Mouse (Mus musculus): ENCODE measurements around the gene Kirrel3. TPM values are rescaled to one million over a fixed set of nuclear protein-coding genes. Genes with fewer than 3 reads are reported as not detected.

Gene Kirrel3
- total and polyA plus RNA-seq, 3 experiments, result 0.98 TPM; not detected in 2

DNA sequence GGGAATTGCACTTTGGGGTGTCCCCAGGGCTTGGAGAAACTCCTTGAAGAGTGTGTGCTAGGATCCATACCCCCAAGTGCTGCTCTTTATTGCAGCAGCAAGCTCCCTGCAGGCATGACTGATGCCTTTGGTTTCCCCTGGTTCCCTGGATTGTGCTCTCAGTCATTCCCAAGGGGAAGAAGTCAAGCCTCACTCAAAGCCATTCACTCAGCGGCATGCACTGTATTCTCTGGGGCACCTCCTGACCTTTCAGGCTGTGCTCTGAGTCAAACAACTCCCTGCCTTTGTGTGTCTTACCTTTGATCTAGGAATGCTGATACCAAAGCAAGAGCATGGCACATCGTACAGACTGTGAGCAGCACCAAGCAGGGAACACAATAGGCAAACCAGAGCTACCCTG lies 396.5 kb downstream of the Kirrel3 start:
- Histone ChIP-seq H3K4me1 (ENCODE audit: insufficient read depth, low read depth, low read length) (no peaks in the 10 kb centered on the region), H3K27me3 (ENCODE audit: insufficient read depth, low read length) (no peaks in the 10 kb centered on the region), H3K36me3 (replicated peaks) (no peaks in the 10 kb centered on the region), H3K9me3 (replicated peaks) (no peaks in the 10 kb centered on the region), H3K4me3 (ENCODE audit: low read depth, low read length) (no peak overlapping the region)
- ATAC-seq (ENCODE audit: extremely low read depth, insufficient number of reproducible peaks, low FRiP score, poor library complexity, severe bottlenecking), result no peak
- no peak for DNase-seq (ENCODE audit: low spot score)
- TF ChIP-seq GATA2 (IDR thresholded peaks at IDR 0.05; ENCODE audit: borderline replicate concordance, low read depth, low read length) (no peak), POLR2AphosphoS5 (IDR thresholded peaks at IDR 0.05; ENCODE audit: insufficient replicate concordance, low read depth, low read length) (no peak), TAL1 (conservative IDR thresholded peaks at IDR 0.05; ENCODE audit: low read depth, low read length) (no peak), CTCF (IDR thresholded peaks at IDR 0.05; ENCODE audit: low read depth, low read length) (no peak), GATA1 (IDR thresholded peaks at IDR 0.05; ENCODE audit: borderline replicate concordance, low read length) (no peak)

DNA sequence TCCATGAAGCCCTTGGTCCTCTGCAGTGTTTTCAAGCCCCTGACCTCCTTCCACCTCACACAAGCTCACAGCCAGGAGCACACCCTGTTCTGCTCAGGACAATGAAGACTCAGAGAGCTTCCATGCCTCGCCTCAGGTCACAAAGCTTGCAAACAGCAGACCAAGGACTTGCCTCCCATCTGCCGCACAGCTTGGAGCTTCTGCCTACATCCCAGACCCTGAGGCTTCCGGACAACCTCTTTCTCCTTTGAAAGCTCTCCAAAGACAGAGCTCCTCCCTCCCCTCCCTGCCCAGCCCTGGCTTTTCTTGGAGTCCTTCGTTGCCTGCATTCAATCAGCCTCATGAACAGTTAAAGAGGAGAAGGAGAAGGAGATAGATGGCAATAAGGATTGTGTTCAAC lies 397.4 kb downstream of the Kirrel3 start:
- ATAC-seq (ENCODE audit: extremely low read depth, insufficient number of reproducible peaks, low FRiP score, poor library complexity, severe bottlenecking), result no peak
- Histone ChIP-seq H3K36me3 (replicated peaks) (no peaks in the 10 kb centered on the region), H3K4me3 (ENCODE audit: low read depth, low read length) (no peak overlapping the region), H3K9me3 (replicated peaks) (no peaks in the 10 kb centered on the region), H3K27me3 (ENCODE audit: insufficient read depth, low read length) (0 out of 2 replicates have a peak, but pooled peaks cover 2% of the 10 kb centered on the region), H3K4me1 (ENCODE audit: insufficient read depth, low read depth, low read length) (no peaks in the 10 kb centered on the region)
- no peak for TF ChIP-seq TAL1 (conservative IDR thresholded peaks at IDR 0.05; ENCODE audit: low read depth, low read length)
- no peak for DNase-seq (ENCODE audit: low spot score)

DNA sequence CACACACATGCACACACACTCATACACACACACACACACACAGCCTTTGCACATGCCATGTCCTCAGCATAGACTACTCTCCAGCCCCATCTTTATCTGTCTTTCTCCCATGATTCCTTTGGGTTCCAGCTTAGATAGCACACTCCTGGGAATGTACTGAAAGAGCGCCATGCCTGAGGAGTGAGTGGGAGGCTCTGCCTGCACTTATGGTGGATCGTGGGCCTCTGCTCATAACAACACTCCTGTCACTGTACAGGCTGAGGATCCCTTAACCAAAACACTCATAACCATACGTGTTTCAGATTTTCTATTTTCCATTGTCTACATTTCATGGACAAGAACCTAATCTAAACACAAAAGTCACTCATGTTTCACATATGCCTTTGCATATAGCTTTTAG lies 398.6 kb downstream of the Kirrel3 start:
- DNase-seq (ENCODE audit: low spot score) (no peak), ATAC-seq (ENCODE audit: extremely low read depth, insufficient number of reproducible peaks, low FRiP score, poor library complexity, severe bottlenecking) (no peak)
- Histone ChIP-seq H3K36me3 (replicated peaks) (no peaks in the 10 kb centered on the region), H3K27me3 (ENCODE audit: insufficient read depth, low read length) (0 out of 2 replicates have a peak, but pooled peaks cover 2% of the 10 kb centered on the region), H3K4me1 (ENCODE audit: insufficient read depth, low read depth, low read length) (no peaks in the 10 kb centered on the region), H3K4me3 (ENCODE audit: low read depth, low read length) (no peak overlapping the region), H3K9me3 (replicated peaks) (no peaks in the 10 kb centered on the region)
- TF ChIP-seq GATA1 (IDR thresholded peaks at IDR 0.05; ENCODE audit: borderline replicate concordance, low read length), result no peak
- no peak for TF ChIP-seq GATA2 (IDR thresholded peaks at IDR 0.05; ENCODE audit: borderline replicate concordance, low read depth, low read length)
- no peak for TF ChIP-seq POLR2AphosphoS5 (IDR thresholded peaks at IDR 0.05; ENCODE audit: insufficient replicate concordance, low read depth, low read length)

DNA sequence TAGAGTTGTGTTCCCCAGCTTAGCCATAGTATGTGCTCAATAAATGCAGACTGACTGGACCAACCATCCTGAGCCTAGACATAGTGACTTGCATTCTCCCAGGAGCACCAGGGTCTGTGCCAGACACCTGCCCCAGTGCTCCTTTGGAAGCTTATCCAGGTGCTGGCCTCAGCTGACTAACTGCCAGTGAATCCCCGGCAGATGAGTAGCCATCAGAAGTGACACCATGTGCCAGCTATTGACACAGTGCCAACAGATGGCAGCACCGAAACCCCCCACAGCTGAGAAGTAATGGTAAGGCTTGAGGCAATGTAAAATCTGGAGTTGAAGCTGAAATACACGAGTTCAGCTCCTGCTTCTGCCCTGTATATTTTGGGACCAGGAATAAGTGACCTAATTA lies 399.2 kb downstream of the Kirrel3 start:
- TF ChIP-seq GATA2 (IDR thresholded peaks at IDR 0.05; ENCODE audit: borderline replicate concordance, low read depth, low read length), result no peak
- TF ChIP-seq TAL1 (conservative IDR thresholded peaks at IDR 0.05; ENCODE audit: low read depth, low read length), result no peak
- TF ChIP-seq CTCF (IDR thresholded peaks at IDR 0.05; ENCODE audit: low read depth, low read length), result no peak
- no peak for TF ChIP-seq POLR2AphosphoS5 (IDR thresholded peaks at IDR 0.05; ENCODE audit: insufficient replicate concordance, low read depth, low read length)
- no peak for TF ChIP-seq GATA1 (IDR thresholded peaks at IDR 0.05; ENCODE audit: borderline replicate concordance, low read length)
- H3K36me3 ChIP-seq (replicated peaks), result no peaks in the 10 kb centered on the region
- H3K4me3 ChIP-seq (ENCODE audit: low read depth, low read length), result no peak overlapping the region
- DNase-seq (ENCODE audit: low spot score), result no peak
- H3K4me1 ChIP-seq (ENCODE audit: insufficient read depth, low read depth, low read length), result no peaks in the 10 kb centered on the region
- ATAC-seq (ENCODE audit: extremely low read depth, insufficient number of reproducible peaks, low FRiP score, poor library complexity, severe bottlenecking), result no peak
- H3K9me3 ChIP-seq (replicated peaks), result no peaks in the 10 kb centered on the region
- 0 out of 2 replicates have a peak, but pooled peaks cover 2% of the 10 kb centered on the region for H3K27me3 ChIP-seq (ENCODE audit: insufficient read depth, low read length)

DNA sequence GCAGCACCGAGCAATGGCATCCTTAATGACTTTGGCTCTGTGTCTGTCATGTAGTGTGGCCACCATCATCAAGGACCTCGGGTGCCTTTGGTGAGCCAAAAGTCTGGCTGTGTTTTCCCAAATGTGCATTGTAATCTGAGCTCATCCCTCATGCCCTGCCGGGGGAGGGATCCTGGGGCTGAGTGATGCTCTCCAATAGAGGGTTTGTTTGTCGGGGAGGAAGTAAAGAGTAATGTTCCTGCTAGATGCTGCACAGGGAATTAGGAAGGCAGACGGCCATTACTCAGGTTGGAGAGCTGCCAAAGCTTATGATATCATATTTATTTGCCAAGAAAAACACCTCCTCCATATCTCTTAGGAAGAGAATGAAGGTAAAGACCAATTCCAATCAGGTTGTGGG lies 401.1 kb downstream of the Kirrel3 start:
- H3K27me3 ChIP-seq (ENCODE audit: insufficient read depth, low read length), result 0 out of 2 replicates have a peak, but pooled peaks cover 2% of the 10 kb centered on the region
- TF ChIP-seq GATA2 (IDR thresholded peaks at IDR 0.05; ENCODE audit: borderline replicate concordance, low read depth, low read length) (no peak), GATA1 (IDR thresholded peaks at IDR 0.05; ENCODE audit: borderline replicate concordance, low read length) (no peak), TAL1 (conservative IDR thresholded peaks at IDR 0.05; ENCODE audit: low read depth, low read length) (no peak), POLR2AphosphoS5 (IDR thresholded peaks at IDR 0.05; ENCODE audit: insufficient replicate concordance, low read depth, low read length) (no peak), CTCF (IDR thresholded peaks at IDR 0.05; ENCODE audit: low read depth, low read length) (no peak)
- H3K36me3 ChIP-seq (replicated peaks), result no peaks in the 10 kb centered on the region
- H3K9me3 ChIP-seq (replicated peaks), result no peaks in the 10 kb centered on the region
- ATAC-seq (ENCODE audit: extremely low read depth, insufficient number of reproducible peaks, low FRiP score, poor library complexity, severe bottlenecking) (no peak), DNase-seq (ENCODE audit: low spot score) (no peak)
- H3K4me1 ChIP-seq (ENCODE audit: insufficient read depth, low read depth, low read length), result no peaks in the 10 kb centered on the region
- no peak overlapping the region for H3K4me3 ChIP-seq (ENCODE audit: low read depth, low read length)

DNA sequence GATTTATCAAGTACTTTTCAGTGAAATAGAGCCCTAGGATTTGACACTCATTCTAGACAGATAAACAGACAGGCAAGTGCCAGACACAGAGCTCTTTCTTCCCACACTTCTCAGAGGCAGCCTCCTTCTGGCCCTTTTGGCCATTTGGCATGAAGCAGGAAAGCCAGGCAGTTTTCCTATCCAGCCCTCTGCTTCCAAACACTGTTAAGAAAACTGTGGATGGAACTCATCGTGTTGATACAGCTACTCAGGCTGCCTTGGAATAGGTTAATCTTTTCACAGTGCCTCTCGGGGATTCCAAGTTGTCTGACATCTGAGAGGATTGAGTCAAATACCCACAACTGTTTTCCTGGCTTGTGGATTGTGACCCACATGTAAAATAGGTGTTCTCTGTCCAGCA lies 401.5 kb downstream of the Kirrel3 start:
- H3K9me3 ChIP-seq (replicated peaks), result no peaks in the 10 kb centered on the region
- TF ChIP-seq GATA1 (IDR thresholded peaks at IDR 0.05; ENCODE audit: borderline replicate concordance, low read length), result no peak
- DNase-seq (ENCODE audit: low spot score) (no peak), ATAC-seq (ENCODE audit: extremely low read depth, insufficient number of reproducible peaks, low FRiP score, poor library complexity, severe bottlenecking) (no peak)
- no peaks in the 10 kb centered on the region for H3K4me1 ChIP-seq (ENCODE audit: insufficient read depth, low read depth, low read length)
- H3K27me3 ChIP-seq (ENCODE audit: insufficient read depth, low read length), result 0 out of 2 replicates have a peak, but pooled peaks cover 2% of the 10 kb centered on the region
- H3K36me3 ChIP-seq (replicated peaks), result no peaks in the 10 kb centered on the region
- H3K4me3 ChIP-seq (ENCODE audit: low read depth, low read length), result no peak overlapping the region

DNA sequence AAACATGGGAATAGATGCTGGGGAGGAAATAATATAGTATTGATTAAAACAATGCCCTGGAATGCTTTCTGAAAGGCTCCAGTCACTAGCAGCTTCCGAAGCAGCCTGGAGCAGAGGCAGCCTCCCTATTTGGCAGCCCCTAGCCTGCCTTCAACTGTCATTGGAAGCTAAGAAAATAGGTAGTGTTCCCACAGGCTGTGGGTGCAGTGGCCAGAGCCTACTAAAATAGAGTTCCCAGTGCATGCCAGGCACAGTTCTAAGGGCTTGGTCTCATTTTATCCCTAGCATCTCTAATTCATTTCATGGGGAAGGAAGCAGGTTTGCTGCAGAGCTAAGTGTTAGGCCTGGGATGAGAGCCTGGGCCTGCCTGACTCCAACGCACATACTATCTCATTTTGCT lies 402.6 kb downstream of the Kirrel3 start:
- TF ChIP-seq TAL1 (conservative IDR thresholded peaks at IDR 0.05; ENCODE audit: low read depth, low read length) (no peak), POLR2AphosphoS5 (IDR thresholded peaks at IDR 0.05; ENCODE audit: insufficient replicate concordance, low read depth, low read length) (no peak), CTCF (IDR thresholded peaks at IDR 0.05; ENCODE audit: low read depth, low read length) (no peak), GATA2 (IDR thresholded peaks at IDR 0.05; ENCODE audit: borderline replicate concordance, low read depth, low read length) (no peak), GATA1 (IDR thresholded peaks at IDR 0.05; ENCODE audit: borderline replicate concordance, low read length) (no peak)
- no peak overlapping the region for H3K4me3 ChIP-seq (ENCODE audit: low read depth, low read length)
- H3K4me1 ChIP-seq (ENCODE audit: insufficient read depth, low read depth, low read length), result no peaks in the 10 kb centered on the region
- H3K27me3 ChIP-seq (ENCODE audit: insufficient read depth, low read length), result 0 out of 2 replicates have a peak, but pooled peaks cover 2% of the 10 kb centered on the region
- no peaks in the 10 kb centered on the region for H3K9me3 ChIP-seq (replicated peaks)
- ATAC-seq (ENCODE audit: extremely low read depth, insufficient number of reproducible peaks, low FRiP score, poor library complexity, severe bottlenecking), result no peak
- DNase-seq (ENCODE audit: low spot score), result no peak
- H3K36me3 ChIP-seq (replicated peaks), result no peaks in the 10 kb centered on the region
